Mouse (Mus musculus): ENCODE results near the gene Fdxr. TPM values are rescaled to one million over a fixed set of nuclear protein-coding genes. Genes with fewer than 3 reads are reported as not detected.

Fdxr gene
- polyA plus RNA-seq, 1 experiment from 2014 or later, result 11.3 TPM

DNA sequence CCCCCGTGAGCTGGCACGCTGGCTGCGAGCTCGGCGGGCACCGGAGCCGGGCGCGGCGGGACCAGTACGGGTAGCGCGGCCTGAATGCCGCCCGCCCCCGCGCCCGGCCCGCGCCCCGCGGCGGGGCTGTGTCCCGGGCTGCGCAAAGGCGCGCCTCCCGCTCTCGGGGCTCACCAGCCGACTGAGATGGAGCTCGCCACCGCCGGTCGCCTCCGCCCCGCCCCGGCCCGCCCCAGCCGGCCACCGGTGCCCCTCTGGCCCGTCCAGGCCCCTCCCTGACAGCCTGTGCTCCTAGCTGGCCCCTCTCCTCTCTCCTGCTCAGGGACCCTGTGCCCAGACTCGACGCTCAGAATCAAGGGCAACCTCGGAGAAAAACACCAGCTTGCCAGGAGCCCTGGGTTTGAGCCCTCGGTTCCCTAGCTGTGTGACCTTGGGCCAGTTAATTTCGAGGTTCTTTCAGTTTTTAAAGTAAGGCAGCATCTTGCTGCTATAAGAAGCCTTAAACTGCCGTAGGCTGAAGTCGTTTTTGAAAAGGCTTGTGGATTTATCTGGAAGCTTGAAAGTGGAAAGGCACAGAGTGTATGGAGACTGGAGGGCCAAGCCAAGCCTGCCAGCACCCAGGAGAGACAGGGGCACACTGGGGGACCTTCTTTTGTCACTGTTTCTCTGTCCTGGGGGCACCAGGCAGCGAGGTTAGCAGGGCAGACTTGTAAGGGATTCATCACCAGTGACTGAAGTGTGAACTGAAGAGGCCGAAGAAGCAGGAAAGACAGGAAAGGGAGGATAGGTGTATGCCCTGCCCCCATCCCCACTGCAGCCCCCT lies 9.6 kb downstream of the Fdxr start, which contains the start of gene Grin2c:
TSS of gene Grin2c (minus strand) at position 183 of the 823 bp plus-strand sequence.
- 6% methylated on average over 49 of the region's 50 CpGs for WGBS
- H3K36me3 ChIP-seq, result peaks cover 13% of the 10 kb centered on the region
- H3K4me1 ChIP-seq (replicated peaks), result peaks cover 27% of the 10 kb centered on the region
- no peak for ATAC-seq (ENCODE audit: insufficient number of reproducible peaks, low FRiP score)
- H3K9ac ChIP-seq, result peak within 1 kb of the TSS; percentile 69
- H3K27ac ChIP-seq (ENCODE audit: poor library complexity, severe bottlenecking), result no peak within 1 kb of the TSS
- H3K4me3 ChIP-seq, result peak within 1 kb of the TSS; percentile 50
- peaks cover 84% of the 10 kb centered on the region for H3K27me3 ChIP-seq (replicated peaks)
- H3K9me3 ChIP-seq (replicated peaks), result no peaks in the 10 kb centered on the region
- peak within 1 kb of the TSS; percentile 89 for H3K4me2 ChIP-seq

DNA sequence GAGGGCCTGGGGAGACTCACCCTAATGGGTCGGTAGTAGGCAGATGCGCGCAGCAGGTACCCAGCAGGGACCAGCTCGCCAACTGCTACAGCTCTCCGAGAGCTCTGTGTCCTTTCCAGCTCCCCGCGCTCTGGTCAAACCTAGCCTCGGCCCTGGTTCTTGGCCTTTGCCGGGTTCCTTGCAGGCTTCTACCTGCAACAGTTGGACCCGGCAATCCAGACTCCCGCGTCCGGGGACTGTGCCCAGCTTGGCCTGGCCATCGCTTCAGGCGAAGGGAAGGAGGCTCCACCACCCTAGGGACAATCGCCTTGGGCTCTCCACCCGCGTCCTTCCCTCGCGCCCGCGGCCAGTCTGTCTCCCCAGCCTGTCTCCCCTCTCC lies 10.5 kb downstream of the Fdxr start:
- peaks cover 86% of the 10 kb centered on the region for H3K27me3 ChIP-seq (replicated peaks)
- H3K9ac ChIP-seq, result peak overlapping the region; percentile 69; the same call in 1 of the 2 replicates
- peaks cover 27% of the 10 kb centered on the region for H3K4me1 ChIP-seq (replicated peaks)
- H3K36me3 ChIP-seq, result peaks cover 13% of the 10 kb centered on the region
- no peaks in the 10 kb centered on the region for H3K9me3 ChIP-seq (replicated peaks)
- peak overlapping the region; percentile 89 for H3K4me2 ChIP-seq
- 0% methylated on average over 22 of the region's 22 CpGs for WGBS
- peak overlapping the region; percentile 50 for H3K4me3 ChIP-seq
- no peak for ATAC-seq (ENCODE audit: insufficient number of reproducible peaks, low FRiP score)
- H3K27ac ChIP-seq (ENCODE audit: poor library complexity, severe bottlenecking), result no peak overlapping the region

DNA sequence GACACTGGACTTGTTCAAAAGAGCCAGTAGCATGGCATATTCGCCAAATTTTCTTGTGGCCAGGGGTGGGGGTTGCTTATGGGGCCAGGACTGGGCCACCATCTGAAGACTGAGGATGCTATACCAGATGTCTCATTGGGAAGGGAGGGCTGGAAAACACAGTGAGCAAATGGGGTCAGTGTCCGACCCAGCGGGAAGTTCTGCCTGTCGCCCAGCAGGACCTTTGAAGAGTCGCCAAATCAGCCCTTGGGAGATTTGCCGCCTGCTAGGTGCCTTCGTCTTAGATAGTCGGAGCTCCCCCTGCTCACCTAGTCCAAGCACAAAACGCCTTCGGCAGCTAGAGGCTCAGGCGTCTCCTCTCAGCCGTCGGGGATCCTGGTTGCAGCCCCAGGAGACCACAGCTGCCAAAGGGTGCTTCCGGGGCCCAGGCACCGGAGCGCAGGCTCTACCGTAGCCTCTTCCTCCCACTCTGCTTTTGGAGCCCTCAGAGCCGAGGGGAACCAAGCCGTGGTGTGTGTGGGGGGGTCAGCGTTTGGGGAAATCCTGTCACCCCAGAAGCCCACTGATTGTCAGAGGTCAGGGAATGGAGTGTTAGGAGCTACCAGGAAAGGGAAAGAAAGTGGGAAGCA lies 11.0 kb downstream of the Fdxr start:
- no peak overlapping the region for H3K27ac ChIP-seq (ENCODE audit: poor library complexity, severe bottlenecking)
- peaks cover 27% of the 10 kb centered on the region for H3K4me1 ChIP-seq (replicated peaks)
- H3K9ac ChIP-seq, result no peak overlapping the region
- H3K4me2 ChIP-seq, result peak overlapping the region; percentile 89
- WGBS, result 4% methylated on average over 20 of the region's 20 CpGs
- no peaks in the 10 kb centered on the region for H3K9me3 ChIP-seq (replicated peaks)
- H3K4me3 ChIP-seq, result peak overlapping the region; percentile 50
- ATAC-seq (ENCODE audit: insufficient number of reproducible peaks, low FRiP score), result no peak
- peaks cover 91% of the 10 kb centered on the region for H3K27me3 ChIP-seq (replicated peaks)
- peaks cover 13% of the 10 kb centered on the region for H3K36me3 ChIP-seq

DNA sequence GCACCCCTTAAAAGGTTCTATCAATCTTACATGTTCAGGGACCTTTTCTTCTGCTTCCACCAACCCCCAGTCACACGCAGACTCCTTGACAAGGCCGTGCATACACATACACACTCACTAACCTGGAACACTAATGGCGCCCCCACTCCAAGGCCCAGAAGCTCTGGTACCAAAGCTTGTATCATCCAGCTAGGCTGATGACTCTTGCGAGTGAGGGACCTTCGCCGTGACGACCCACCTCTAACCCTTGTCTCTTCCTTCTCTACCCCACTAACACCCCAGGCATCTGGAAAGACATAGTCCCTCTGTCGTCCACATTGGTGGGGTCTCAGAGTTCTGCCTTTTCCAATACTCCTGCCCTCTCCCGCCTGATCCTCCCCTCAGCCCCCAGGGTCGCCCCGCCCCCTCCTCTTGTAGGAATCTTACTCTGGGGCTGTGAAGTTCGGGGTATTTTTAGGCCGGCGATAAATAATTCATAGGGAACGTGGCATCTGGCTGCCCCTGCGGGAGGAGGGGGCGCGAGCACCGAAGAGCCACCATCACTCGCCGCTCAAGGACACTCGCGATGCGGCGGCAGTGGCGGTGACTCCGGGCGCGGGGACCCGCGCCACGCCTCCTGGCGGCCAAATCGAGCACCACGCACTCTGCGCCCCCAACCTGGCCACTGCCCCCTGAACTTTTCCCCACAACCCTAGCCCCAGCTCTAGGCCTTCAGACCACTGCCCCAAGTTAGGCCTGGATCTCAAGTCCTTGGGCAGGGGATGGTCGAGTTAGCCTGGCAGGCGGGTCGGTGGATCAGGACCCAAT lies 11.8 kb downstream of the Fdxr start:
- Histone ChIP-seq H3K36me3 (peaks cover 13% of the 10 kb centered on the region), H3K27ac (ENCODE audit: poor library complexity, severe bottlenecking) (no peak overlapping the region), H3K4me1 (replicated peaks) (peaks cover 24% of the 10 kb centered on the region), H3K4me2 (peak overlapping the region; percentile 89), H3K9me3 (replicated peaks) (no peaks in the 10 kb centered on the region), H3K9ac (peak overlapping the region; percentile 31; the same call in 1 of the 2 replicates), H3K27me3 (replicated peaks) (peaks cover 99% of the 10 kb centered on the region), H3K4me3 (peak overlapping the region; percentile 34)
- 7% methylated on average over 39 of the region's 39 CpGs for WGBS
- ATAC-seq (ENCODE audit: insufficient number of reproducible peaks, low FRiP score), result no peak

DNA sequence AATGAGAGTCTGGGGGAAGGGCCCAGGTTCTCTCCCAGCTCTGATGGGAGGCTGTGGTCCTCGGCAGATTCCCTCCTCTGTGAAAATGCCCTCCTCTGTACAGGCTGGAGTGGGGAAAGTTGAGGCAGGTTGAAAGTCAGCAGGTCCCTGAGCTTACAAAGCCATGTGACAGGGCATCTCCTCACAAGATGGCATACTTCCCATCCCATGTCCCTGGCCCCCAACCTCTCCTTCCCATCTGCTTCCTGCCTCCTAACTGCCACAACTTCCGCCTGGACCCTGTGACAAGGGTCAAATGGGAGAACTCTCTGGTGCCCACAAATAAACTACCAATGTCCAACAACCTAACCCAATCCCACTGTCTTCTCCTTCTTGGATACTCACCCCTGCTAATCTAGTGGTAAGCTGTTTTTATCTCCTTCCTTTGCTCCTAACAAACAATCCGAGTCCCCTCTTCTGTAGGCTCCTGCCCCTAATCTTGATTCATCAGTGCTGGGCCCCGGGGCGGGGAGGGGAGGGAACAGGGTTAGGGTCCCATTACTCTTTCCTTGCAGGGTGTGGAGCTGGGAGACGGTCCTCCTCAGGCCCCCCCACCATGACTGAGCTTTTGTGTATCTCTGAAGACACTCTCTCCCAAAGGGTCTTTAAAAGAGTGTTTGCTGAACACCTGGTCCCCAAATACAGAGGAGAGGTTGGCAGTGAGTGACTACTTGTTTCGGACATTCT lies 12.6 kb downstream of the Fdxr start:
- ATAC-seq (ENCODE audit: insufficient number of reproducible peaks, low FRiP score), result no peak
- Histone ChIP-seq H3K27me3 (replicated peaks) (peaks cover 100% of the 10 kb centered on the region), H3K27ac (ENCODE audit: poor library complexity, severe bottlenecking) (no peak overlapping the region), H3K36me3 (peaks cover 10% of the 10 kb centered on the region), H3K4me3 (no peak overlapping the region), H3K4me1 (replicated peaks) (peaks cover 24% of the 10 kb centered on the region), H3K9me3 (replicated peaks) (no peaks in the 10 kb centered on the region), H3K4me2 (no peak overlapping the region), H3K9ac (no peak overlapping the region)
- 57% methylated on average over 7 of the region's 7 CpGs for WGBS

DNA sequence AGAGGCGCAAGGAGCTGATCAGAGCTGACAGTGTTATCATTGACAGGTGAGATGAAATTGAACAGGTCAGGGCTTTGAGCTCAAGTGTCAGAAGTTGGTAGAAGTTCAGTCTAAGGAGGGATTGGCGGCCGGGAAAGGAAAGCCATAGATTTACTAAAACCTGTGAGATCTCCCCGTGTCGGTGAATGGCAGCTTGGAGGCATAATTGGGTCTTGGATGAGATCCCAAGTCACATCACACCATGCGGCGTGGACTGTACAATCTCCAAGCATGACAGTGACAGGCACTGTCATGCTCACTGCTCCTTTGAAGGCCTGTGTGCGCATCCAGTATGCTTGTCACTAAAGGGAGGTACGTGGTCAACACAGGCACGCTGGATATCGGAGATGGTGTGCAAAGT lies 13.9 kb downstream of the Fdxr start:
- no peak for ATAC-seq (ENCODE audit: insufficient number of reproducible peaks, low FRiP score)
- H3K27ac ChIP-seq (ENCODE audit: poor library complexity, severe bottlenecking), result no peak overlapping the region
- WGBS, result 60% methylated on average over 11 of the region's 11 CpGs
- peaks cover 28% of the 10 kb centered on the region for H3K4me1 ChIP-seq (replicated peaks)
- peaks cover 100% of the 10 kb centered on the region for H3K27me3 ChIP-seq (replicated peaks)
- no peak overlapping the region for H3K4me3 ChIP-seq
- no peak overlapping the region for H3K4me2 ChIP-seq
- H3K9ac ChIP-seq, result no peak overlapping the region
- H3K36me3 ChIP-seq, result no peaks in the 10 kb centered on the region
- no peaks in the 10 kb centered on the region for H3K9me3 ChIP-seq (replicated peaks)

DNA sequence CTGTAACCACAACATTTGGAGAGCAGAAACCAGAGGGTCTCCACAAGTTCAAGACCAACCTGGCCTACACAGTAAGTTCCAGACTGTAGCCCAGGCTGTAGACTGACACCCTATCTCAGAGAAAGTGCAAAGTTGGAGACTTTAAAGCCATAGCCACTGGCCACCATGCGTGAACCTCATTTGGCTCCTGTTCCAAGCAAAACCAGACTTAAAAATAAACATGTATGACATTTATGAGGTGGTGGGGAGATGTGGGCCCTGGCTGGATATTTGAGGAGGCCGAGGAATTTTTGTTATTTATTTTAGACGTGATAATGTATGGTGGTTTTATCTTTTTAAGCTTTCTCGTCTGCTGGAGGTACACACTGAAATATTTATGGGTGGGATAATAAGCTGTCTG lies 17.7 kb downstream of the Fdxr start:
- Histone ChIP-seq H3K36me3 (no peaks in the 10 kb centered on the region), H3K4me2 (no peak overlapping the region), H3K9me3 (replicated peaks) (no peaks in the 10 kb centered on the region), H3K27ac (ENCODE audit: poor library complexity, severe bottlenecking) (no peak overlapping the region), H3K4me3 (no peak overlapping the region), H3K27me3 (replicated peaks) (peaks cover 100% of the 10 kb centered on the region), H3K4me1 (replicated peaks) (peaks cover 8% of the 10 kb centered on the region), H3K9ac (no peak overlapping the region)
- no peak for ATAC-seq (ENCODE audit: insufficient number of reproducible peaks, low FRiP score)
- 64% methylated on average over 4 of the region's 4 CpGs for WGBS

DNA sequence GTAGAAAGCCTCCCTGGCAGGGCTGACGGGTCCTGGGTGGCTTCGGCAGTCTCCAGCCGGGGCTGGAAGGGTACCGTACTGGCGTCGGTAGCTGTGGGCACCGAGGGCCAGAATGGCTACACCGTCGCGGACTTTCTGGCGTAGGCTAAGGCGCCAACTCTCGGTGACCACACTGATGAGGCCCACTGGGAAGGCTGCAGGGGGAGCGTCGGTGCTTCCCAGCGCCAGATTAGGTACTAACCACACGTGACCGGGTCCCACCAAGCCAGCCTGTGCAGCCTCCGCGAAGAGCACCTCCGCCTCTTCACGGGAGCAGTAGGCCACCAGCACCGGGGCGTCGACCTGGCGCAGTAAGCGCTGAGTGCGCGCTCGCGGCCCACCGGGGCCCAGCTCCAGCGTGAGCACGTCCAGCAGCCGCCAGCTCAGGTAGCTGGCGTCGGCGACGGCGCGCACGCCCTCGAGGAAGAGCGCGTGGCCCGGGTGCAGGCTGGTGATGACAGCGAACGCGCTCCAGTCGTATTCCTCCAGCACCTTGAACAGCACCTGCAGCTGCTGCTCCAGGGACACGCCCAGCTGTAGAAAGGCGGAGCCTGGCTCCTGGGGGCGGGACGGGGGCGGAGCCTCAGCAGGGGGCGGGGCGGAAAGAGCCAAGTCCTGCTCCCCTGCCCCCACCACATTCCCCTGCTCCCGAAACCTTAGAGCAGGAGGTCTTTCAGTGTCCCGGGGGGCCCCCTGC lies 18.9 kb downstream of the Fdxr start:
- Histone ChIP-seq H3K4me3 (peak overlapping the region; percentile 14; the same call in 1 of the 2 replicates), H3K27me3 (replicated peaks) (peaks cover 100% of the 10 kb centered on the region), H3K27ac (ENCODE audit: poor library complexity, severe bottlenecking) (no peak overlapping the region), H3K9ac (no peak overlapping the region), H3K4me1 (replicated peaks) (peaks cover 8% of the 10 kb centered on the region), H3K4me2 (peak overlapping the region; percentile 32), H3K36me3 (no peaks in the 10 kb centered on the region), H3K9me3 (replicated peaks) (no peaks in the 10 kb centered on the region)
- 14% methylated on average over 59 of the region's 59 CpGs for WGBS
- no peak for ATAC-seq (ENCODE audit: insufficient number of reproducible peaks, low FRiP score)

DNA sequence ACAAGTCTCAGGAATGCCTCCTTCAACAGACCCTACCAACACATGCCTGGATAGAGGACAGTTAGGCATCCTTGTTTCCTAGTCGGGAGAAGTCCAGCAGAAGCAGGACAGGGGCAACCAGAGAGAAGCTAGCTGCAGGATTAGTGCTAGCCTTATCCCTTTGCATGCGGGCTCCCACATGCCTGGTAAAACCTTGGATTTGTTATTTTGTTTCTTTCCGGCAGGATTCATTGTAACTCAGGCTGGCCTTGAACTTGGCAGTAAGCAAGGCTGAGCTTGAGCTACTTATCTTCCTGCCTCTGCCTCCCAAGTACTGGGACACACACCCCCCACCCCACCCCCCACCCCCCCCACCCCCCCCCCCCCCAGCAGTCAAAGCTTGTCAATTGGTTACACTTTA lies 25.6 kb downstream of the Fdxr start:
- Histone ChIP-seq H3K4me1 (replicated peaks) (peaks cover 26% of the 10 kb centered on the region), H3K9ac (no peak overlapping the region), H3K9me3 (replicated peaks) (no peaks in the 10 kb centered on the region), H3K4me2 (no peak overlapping the region), H3K4me3 (no peak overlapping the region), H3K27ac (ENCODE audit: poor library complexity, severe bottlenecking) (no peak overlapping the region), H3K36me3 (no peaks in the 10 kb centered on the region), H3K27me3 (replicated peaks) (peaks cover 100% of the 10 kb centered on the region)
- no peak for ATAC-seq (ENCODE audit: insufficient number of reproducible peaks, low FRiP score)
- 52% methylated on average over 3 of the region's 3 CpGs for WGBS

DNA sequence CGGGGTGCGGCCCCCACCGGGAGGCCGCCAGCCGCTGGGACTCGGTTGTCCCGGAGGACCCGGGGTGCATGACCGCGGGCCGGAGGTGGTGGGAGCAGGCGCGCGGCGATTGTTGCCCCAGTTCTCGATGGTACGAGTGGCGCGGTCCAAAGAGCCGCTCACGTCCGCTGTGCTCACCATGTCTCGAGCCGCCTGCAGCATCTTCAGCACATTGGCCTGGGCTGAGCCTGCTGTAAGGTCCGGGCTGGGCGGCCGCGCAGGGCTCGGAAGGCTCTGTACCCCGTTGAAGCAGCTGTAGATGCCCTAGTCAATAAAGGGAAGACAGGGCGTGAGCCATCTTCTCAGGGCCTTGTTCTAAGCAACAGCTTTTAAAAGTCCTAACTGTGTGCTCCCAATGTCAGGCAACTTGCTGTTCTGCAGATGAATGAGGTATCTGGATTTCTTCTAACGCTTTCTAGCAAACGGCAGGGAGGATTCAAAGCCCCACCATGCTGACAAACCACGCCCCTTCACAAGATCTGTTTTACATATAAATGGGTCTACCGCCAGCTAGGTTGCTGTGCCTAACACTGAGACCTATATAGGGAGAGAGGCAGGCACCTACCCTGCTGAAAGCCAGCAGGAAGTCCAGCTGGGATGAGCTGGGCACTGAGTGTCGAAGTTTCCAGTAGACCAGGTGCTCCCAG lies 26.3 kb downstream of the Fdxr start:
- H3K27me3 ChIP-seq (replicated peaks), result peaks cover 100% of the 10 kb centered on the region
- WGBS, result 2% methylated on average over 36 of the region's 36 CpGs
- no peak overlapping the region for H3K27ac ChIP-seq (ENCODE audit: poor library complexity, severe bottlenecking)
- peak overlapping the region; percentile 51 for H3K4me3 ChIP-seq
- no peaks in the 10 kb centered on the region for H3K36me3 ChIP-seq
- H3K9ac ChIP-seq, result peak overlapping the region; percentile 25
- ATAC-seq (ENCODE audit: insufficient number of reproducible peaks, low FRiP score), result no peak
- H3K9me3 ChIP-seq (replicated peaks), result no peaks in the 10 kb centered on the region
- H3K4me2 ChIP-seq, result peak overlapping the region; percentile 84
- H3K4me1 ChIP-seq (replicated peaks), result peaks cover 26% of the 10 kb centered on the region

Measured in heart, embryonic 12.5 days (tissue).